Mouse (Mus musculus): ENCODE results near the gene Gm9944. TPM values are rescaled to one million over a fixed set of nuclear protein-coding genes. Genes with fewer than 3 reads are reported as not detected.

Gene Gm9944
- polyA plus RNA-seq, 1 experiment: not detected

GRCm38 (mm10) chr4:144430723-144431122 is 22.4 kb downstream of the Gm9944 start:
- TF ChIP-seq TCF12 (IDR thresholded peaks at IDR 0.05; ENCODE audit: insufficient read depth, poor library complexity, severe bottlenecking): no peak
- Histone ChIP-seq H3K27me3 (ENCODE audit: control insufficient read depth, insufficient read depth, insufficient read length) (no peaks in the 10 kb centered on the region), H3K4me2 (ENCODE audit: low read depth) (no peak overlapping the region), H3ac (ENCODE audit: control insufficient read depth, insufficient read length) (no peak overlapping the region), H3K79me2 (ENCODE audit: control insufficient read depth, insufficient read depth) (no peaks in the 10 kb centered on the region), H3K4me3 (no peak overlapping the region), H3K36me3 (ENCODE audit: control insufficient read depth, insufficient read depth) (no peaks in the 10 kb centered on the region)

GRCm38 (mm10) chr4:144428868-144429267 is 24.2 kb downstream of the Gm9944 start:
- Histone ChIP-seq H3K36me3 (ENCODE audit: control insufficient read depth, insufficient read depth) (no peaks in the 10 kb centered on the region), H3K4me3 (no peak overlapping the region), H3K4me2 (ENCODE audit: low read depth) (no peak overlapping the region), H3K79me2 (ENCODE audit: control insufficient read depth, insufficient read depth) (no peaks in the 10 kb centered on the region), H3K27me3 (ENCODE audit: control insufficient read depth, insufficient read depth, insufficient read length) (no peaks in the 10 kb centered on the region), H3ac (ENCODE audit: control insufficient read depth, insufficient read length) (no peak overlapping the region)
- TF ChIP-seq SRF (IDR thresholded peaks at IDR 0.05; ENCODE audit: control insufficient read depth, insufficient read length, low read depth) (no peak), POLR2A (IDR thresholded peaks at IDR 0.05; ENCODE audit: insufficient read length, low read depth) (no peak), E2F4 (IDR thresholded peaks at IDR 0.05; ENCODE audit: insufficient read depth) (no peak), MYOD1 (IDR thresholded peaks at IDR 0.05; ENCODE audit: control insufficient read depth in 1 of 3, insufficient read length in 2 of 3, low read depth in 2 of 3) (no peak), TCF12 (IDR thresholded peaks at IDR 0.05; ENCODE audit: insufficient read depth, poor library complexity, severe bottlenecking) (no peak), USF1 (IDR thresholded peaks at IDR 0.05; ENCODE audit: low read depth) (no peak), MYOG (IDR thresholded peaks at IDR 0.05; ENCODE audit: control insufficient read depth in 1 of 3, insufficient read depth in 1 of 3, insufficient read length in 2 of 3, low read depth in 2 of 3) (no peak), CEBPB (IDR thresholded peaks at IDR 0.05; ENCODE audit: insufficient read depth, poor library complexity, severe bottlenecking) (no peak), MAX (IDR thresholded peaks at IDR 0.05; ENCODE audit: low read depth) (no peak), REST (IDR thresholded peaks at IDR 0.05; ENCODE audit: insufficient read depth, insufficient read length) (no peak), TCF3 (IDR thresholded peaks at IDR 0.05; ENCODE audit: insufficient read length, low read depth) (no peak), POLR2AphosphoS2 (IDR thresholded peaks at IDR 0.05; ENCODE audit: insufficient read length, low read depth) (no peak)

- H3K79me2 ChIP-seq (ENCODE audit: control insufficient read depth, insufficient read depth): no peaks in the 10 kb centered on the region
- TF ChIP-seq TCF3 (IDR thresholded peaks at IDR 0.05; ENCODE audit: insufficient read length, low read depth): no peak
- no peak for TF ChIP-seq CEBPB (IDR thresholded peaks at IDR 0.05; ENCODE audit: insufficient read depth, poor library complexity, severe bottlenecking)
- no peak for TF ChIP-seq USF1 (IDR thresholded peaks at IDR 0.05; ENCODE audit: low read depth)
- no peak for TF ChIP-seq MYOG (IDR thresholded peaks at IDR 0.05; ENCODE audit: control insufficient read depth in 1 of 3, insufficient read depth in 1 of 3, insufficient read length in 2 of 3, low read depth in 2 of 3)
- TF ChIP-seq POLR2A (IDR thresholded peaks at IDR 0.05; ENCODE audit: insufficient read length, low read depth): no peak
- TF ChIP-seq SRF (IDR thresholded peaks at IDR 0.05; ENCODE audit: control insufficient read depth, insufficient read length, low read depth): no peak
- TF ChIP-seq E2F4 (IDR thresholded peaks at IDR 0.05; ENCODE audit: insufficient read depth): no peak
- TF ChIP-seq POLR2AphosphoS2 (IDR thresholded peaks at IDR 0.05; ENCODE audit: insufficient read length, low read depth): no peak
- TF ChIP-seq REST (IDR thresholded peaks at IDR 0.05; ENCODE audit: insufficient read depth, insufficient read length): no peak
- TF ChIP-seq MYOD1 (IDR thresholded peaks at IDR 0.05; ENCODE audit: control insufficient read depth in 1 of 3, insufficient read length in 2 of 3, low read depth in 2 of 3): no peak
- TF ChIP-seq TCF12 (IDR thresholded peaks at IDR 0.05; ENCODE audit: insufficient read depth, poor library complexity, severe bottlenecking): no peak
- no peak for TF ChIP-seq MAX (IDR thresholded peaks at IDR 0.05; ENCODE audit: low read depth)
- H3K27me3 ChIP-seq (ENCODE audit: control insufficient read depth, insufficient read depth, insufficient read length): no peaks in the 10 kb centered on the region
These were observed 28.5 kb downstream of the Gm9944 start for GRCm38 (mm10) chr4:144424590-144424989.

GRCm38 (mm10) chr4:144420644-144421043 is 32.5 kb downstream of the Gm9944 start:
- Histone ChIP-seq H3K79me2 (ENCODE audit: control insufficient read depth, insufficient read depth) (no peaks in the 10 kb centered on the region), H3K4me3 (no peak overlapping the region), H3K36me3 (ENCODE audit: control insufficient read depth, insufficient read depth) (no peaks in the 10 kb centered on the region), H3K4me2 (ENCODE audit: low read depth) (no peak overlapping the region), H3K27me3 (ENCODE audit: control insufficient read depth, insufficient read depth, insufficient read length) (no peaks in the 10 kb centered on the region), H3ac (ENCODE audit: control insufficient read depth, insufficient read length) (no peak overlapping the region)
- TF ChIP-seq MYOG (IDR thresholded peaks at IDR 0.05; ENCODE audit: control insufficient read depth in 1 of 3, insufficient read depth in 1 of 3, insufficient read length in 2 of 3, low read depth in 2 of 3) (no peak), USF1 (IDR thresholded peaks at IDR 0.05; ENCODE audit: low read depth) (no peak), TCF12 (IDR thresholded peaks at IDR 0.05; ENCODE audit: insufficient read depth, poor library complexity, severe bottlenecking) (no peak), TCF3 (IDR thresholded peaks at IDR 0.05; ENCODE audit: insufficient read length, low read depth) (no peak), POLR2A (IDR thresholded peaks at IDR 0.05; ENCODE audit: insufficient read length, low read depth) (no peak), POLR2AphosphoS2 (IDR thresholded peaks at IDR 0.05; ENCODE audit: insufficient read length, low read depth) (no peak), MAX (IDR thresholded peaks at IDR 0.05; ENCODE audit: low read depth) (no peak), REST (IDR thresholded peaks at IDR 0.05; ENCODE audit: insufficient read depth, insufficient read length) (no peak), MYOD1 (IDR thresholded peaks at IDR 0.05; ENCODE audit: control insufficient read depth in 1 of 3, insufficient read length in 2 of 3, low read depth in 2 of 3) (no peak), SRF (IDR thresholded peaks at IDR 0.05; ENCODE audit: control insufficient read depth, insufficient read length, low read depth) (no peak), CEBPB (IDR thresholded peaks at IDR 0.05; ENCODE audit: insufficient read depth, poor library complexity, severe bottlenecking) (no peak)

More at GRCm38 (mm10) chr4:144424590-144424989, 28.5 kb downstream of the Gm9944 start:
- Histone ChIP-seq H3K4me3 (no peak overlapping the region), H3K36me3 (ENCODE audit: control insufficient read depth, insufficient read depth) (no peaks in the 10 kb centered on the region), H3K4me2 (ENCODE audit: low read depth) (no peak overlapping the region), H3ac (ENCODE audit: control insufficient read depth, insufficient read length) (no peak overlapping the region)

- Histone ChIP-seq H3K4me2 (ENCODE audit: low read depth) (no peak within 1 kb of the TSS), H3ac (ENCODE audit: control insufficient read depth, insufficient read length) (no peak within 1 kb of the TSS), H3K36me3 (ENCODE audit: control insufficient read depth, insufficient read depth) (no peaks in the 10 kb centered on the region), H3K4me3 (no peak within 1 kb of the TSS), H3K27me3 (ENCODE audit: control insufficient read depth, insufficient read depth, insufficient read length) (no peaks in the 10 kb centered on the region), H3K79me2 (ENCODE audit: control insufficient read depth, insufficient read depth) (no peaks in the 10 kb centered on the region)
- TF ChIP-seq POLR2A (IDR thresholded peaks at IDR 0.05; ENCODE audit: insufficient read length, low read depth) (no peak), POLR2AphosphoS2 (IDR thresholded peaks at IDR 0.05; ENCODE audit: insufficient read length, low read depth) (no peak), MYOG (IDR thresholded peaks at IDR 0.05; ENCODE audit: control insufficient read depth in 1 of 3, insufficient read depth in 1 of 3, insufficient read length in 2 of 3, low read depth in 2 of 3) (no peak), TCF12 (IDR thresholded peaks at IDR 0.05; ENCODE audit: insufficient read depth, poor library complexity, severe bottlenecking) (no peak), USF1 (IDR thresholded peaks at IDR 0.05; ENCODE audit: low read depth) (no peak), SRF (IDR thresholded peaks at IDR 0.05; ENCODE audit: control insufficient read depth, insufficient read length, low read depth) (no peak), CEBPB (IDR thresholded peaks at IDR 0.05; ENCODE audit: insufficient read depth, poor library complexity, severe bottlenecking) (no peak), TCF3 (IDR thresholded peaks at IDR 0.05; ENCODE audit: insufficient read length, low read depth) (no peak), MYOD1 (IDR thresholded peaks at IDR 0.05; ENCODE audit: control insufficient read depth in 1 of 3, insufficient read length in 2 of 3, low read depth in 2 of 3) (no peak), REST (IDR thresholded peaks at IDR 0.05; ENCODE audit: insufficient read depth, insufficient read length) (no peak), MAX (IDR thresholded peaks at IDR 0.05; ENCODE audit: low read depth) (no peak), E2F4 (IDR thresholded peaks at IDR 0.05; ENCODE audit: insufficient read depth) (no peak)
These were observed 44.8 kb downstream of the Gm9944 start, which contains the start of gene Pramef12 for GRCm38 (mm10) chr4:144408290-144408689. TSS of gene Pramef12 (minus strand) at chr4:144408464.
